Mouse (Mus musculus) cortical plate, adult 2 months (tissue): ENCODE results near the gene Nadk.

ENCODE experiments used
- CTCF ChIP-seq: fragments of 200-500 bp; IDR thresholded peaks from 2 replicates; pipeline ENCODE4 v1.5.1; 2011; ENCODE audit warnings: mild to moderate bottlenecking, control low read depth, low read length; ENCODE audit not compliant: insufficient read depth; ENCODE audit errors: extremely low read depth
- POLR2A ChIP-seq: fragments of 200-500 bp; IDR thresholded peaks from 2 replicates; pipeline ENCODE4 v1.6.1; 2011; ENCODE audit warnings: mild to moderate bottlenecking, low read length, control low read depth; ENCODE audit not compliant: insufficient read depth; ENCODE audit errors: extremely low read depth

DNA sequence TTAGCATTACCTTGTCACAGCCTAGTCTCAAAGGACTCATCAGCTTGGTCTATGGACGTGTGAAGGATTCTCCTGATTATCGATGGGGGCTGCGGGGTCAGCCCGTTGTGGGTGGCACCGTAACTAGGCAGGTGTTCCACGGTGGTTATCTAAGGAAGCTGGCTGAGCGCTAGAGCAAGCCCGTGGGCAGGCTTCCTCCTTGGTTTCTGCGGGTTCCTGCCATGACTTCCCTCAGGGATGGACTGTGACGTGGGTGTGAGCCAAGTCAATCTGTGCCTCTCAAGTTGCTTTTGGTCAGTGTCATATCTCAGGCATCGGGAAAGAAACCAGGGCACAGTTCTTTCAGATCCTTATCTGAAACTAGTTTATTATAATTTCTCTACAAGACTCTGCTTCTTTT, 12.8 kb downstream of the Nadk start:
- TF ChIP-seq CTCF = no peak
- no peak for TF ChIP-seq POLR2A
